Mouse (Mus musculus): Measurements from ENCODE around the gene Scpep1. TPM values are rescaled to one million over a fixed set of nuclear protein-coding genes. Genes with fewer than 3 reads are reported as not detected.
A peak's percentile ranks its signal among the peaks of the same experiment; 100 is the strongest.

The Scpep1 gene
- total and polyA plus RNA-seq, 2 experiments from 2014 or later = 26.0 to 33.3 TPM

DNA sequence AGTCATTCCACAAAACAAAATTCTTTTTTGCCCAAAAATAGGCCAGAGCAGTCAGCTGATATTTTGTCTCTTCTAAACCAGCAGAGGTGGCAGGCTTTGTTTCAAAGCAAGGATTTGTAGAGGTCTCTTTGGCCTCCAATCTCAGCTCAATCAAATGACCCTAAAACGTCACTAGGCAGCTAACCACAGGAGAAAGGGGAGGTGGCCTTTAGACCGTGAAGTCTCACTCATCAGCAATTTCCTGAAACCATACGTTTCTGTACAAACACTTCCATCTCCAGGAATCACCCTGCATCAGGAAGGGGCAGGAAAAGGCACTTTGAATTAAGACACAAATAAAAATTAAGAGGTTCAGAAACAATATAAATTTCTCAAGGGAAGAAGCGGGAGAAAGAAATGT, 462 bp downstream of the Scpep1 start:
- peak; percentile 46; the same call in 1 of the 2 replicates for ATAC-seq
- TF ChIP-seq CTCF (IDR thresholded peaks at IDR 0.05; ENCODE audit: low read depth) = no peak
- H3K9me3 ChIP-seq (ENCODE audit: low read length) = no peaks in the 10 kb centered on the region
- H3K4me2 ChIP-seq (ENCODE audit: low read depth, low read length) = peak overlapping the region; percentile 68
- DNase-seq (ENCODE audit: low spot score) = peak; percentile 58
- no peaks in the 10 kb centered on the region for H3K27me3 ChIP-seq (ENCODE audit: insufficient read depth, low read length)
- H3K27ac ChIP-seq = peak overlapping the region; percentile 64
- peaks cover 7% of the 10 kb centered on the region; the same call in 1 of the 2 replicates for H3K4me1 ChIP-seq (ENCODE audit: insufficient read depth, low read length)
- peaks cover 5% of the 10 kb centered on the region for H3K36me3 ChIP-seq (ENCODE audit: insufficient read depth, low read length)
- WGBS = 0% methylated on average over 4 of the region's 4 CpGs
- peak overlapping the region; percentile 50 for H3K4me3 ChIP-seq (ENCODE audit: low read length)
- H3K9ac ChIP-seq (replicated peaks; ENCODE audit: low read length) = peak overlapping the region; percentile 59

DNA sequence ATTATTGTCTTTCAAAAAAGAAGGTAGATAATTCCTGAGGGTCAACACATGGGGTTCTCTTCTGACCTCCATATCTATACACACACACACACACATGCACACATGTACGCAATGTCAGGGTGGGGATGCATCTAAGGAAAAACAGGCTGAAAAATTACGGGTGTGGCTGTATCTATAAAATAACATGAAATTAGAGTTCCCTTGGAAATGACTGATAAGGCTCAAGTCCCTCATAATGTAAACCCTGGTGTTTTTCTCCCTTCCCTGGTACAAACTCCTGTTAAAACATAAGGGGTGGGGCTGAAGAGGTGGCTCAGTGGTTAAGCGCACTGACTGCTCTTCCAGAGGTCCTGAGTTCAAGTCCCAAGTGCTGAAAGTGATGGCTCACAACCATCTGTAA, 1.7 kb downstream of the Scpep1 start:
- no peak for TF ChIP-seq CTCF (IDR thresholded peaks at IDR 0.05; ENCODE audit: low read depth)
- 0 out of 2 replicates have a peak overlapping the region, but pooled peaks have one; percentile 5 for H3K4me2 ChIP-seq (ENCODE audit: low read depth, low read length)
- no peak for ATAC-seq
- no peak overlapping the region for H3K9ac ChIP-seq (replicated peaks; ENCODE audit: low read length)
- 93% methylated on average over 3 of the region's 3 CpGs for WGBS
- peaks cover 5% of the 10 kb centered on the region for H3K36me3 ChIP-seq (ENCODE audit: insufficient read depth, low read length)
- H3K4me3 ChIP-seq (ENCODE audit: low read length) = no peak overlapping the region
- no peak for DNase-seq (ENCODE audit: low spot score)
- peaks cover 7% of the 10 kb centered on the region; the same call in 1 of the 2 replicates for H3K4me1 ChIP-seq (ENCODE audit: insufficient read depth, low read length)
- no peaks in the 10 kb centered on the region for H3K9me3 ChIP-seq (ENCODE audit: low read length)
- no peak overlapping the region for H3K27ac ChIP-seq
- no peaks in the 10 kb centered on the region for H3K27me3 ChIP-seq (ENCODE audit: insufficient read depth, low read length)

DNA sequence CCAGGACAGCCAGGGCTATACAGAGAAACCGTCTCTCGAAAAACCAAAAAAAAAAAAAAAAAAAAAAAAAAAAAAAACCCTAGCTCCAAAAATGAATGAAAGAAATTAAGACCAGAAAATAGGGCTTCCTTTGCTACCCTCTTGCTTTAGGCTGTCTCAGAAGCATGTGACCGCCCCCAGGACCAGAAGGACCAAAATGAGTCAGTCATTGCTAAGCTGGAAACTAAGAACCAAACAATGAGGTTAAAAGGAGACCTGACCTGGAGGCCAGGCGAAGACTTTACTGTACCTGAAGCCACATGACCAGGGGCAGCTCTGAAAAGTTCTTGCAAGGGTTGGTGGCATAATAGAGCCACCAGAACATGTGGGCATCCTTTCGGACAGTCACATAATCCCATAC, 3.1 kb downstream of the Scpep1 start:
- no peak overlapping the region for H3K4me2 ChIP-seq (ENCODE audit: low read depth, low read length)
- H3K9me3 ChIP-seq (ENCODE audit: low read length) = no peaks in the 10 kb centered on the region
- no peak for DNase-seq (ENCODE audit: low spot score)
- no peak for ATAC-seq
- no peak overlapping the region for H3K9ac ChIP-seq (replicated peaks; ENCODE audit: low read length)
- peaks cover 5% of the 10 kb centered on the region for H3K36me3 ChIP-seq (ENCODE audit: insufficient read depth, low read length)
- H3K27me3 ChIP-seq (ENCODE audit: insufficient read depth, low read length) = no peaks in the 10 kb centered on the region
- H3K4me1 ChIP-seq (ENCODE audit: insufficient read depth, low read length) = peaks cover 7% of the 10 kb centered on the region; the same call in 1 of the 2 replicates
- no peak for TF ChIP-seq CTCF (IDR thresholded peaks at IDR 0.05; ENCODE audit: low read depth)
- no peak overlapping the region for H3K27ac ChIP-seq
- H3K4me3 ChIP-seq (ENCODE audit: low read length) = no peak overlapping the region
- 94% methylated on average over 5 of the region's 5 CpGs for WGBS

DNA sequence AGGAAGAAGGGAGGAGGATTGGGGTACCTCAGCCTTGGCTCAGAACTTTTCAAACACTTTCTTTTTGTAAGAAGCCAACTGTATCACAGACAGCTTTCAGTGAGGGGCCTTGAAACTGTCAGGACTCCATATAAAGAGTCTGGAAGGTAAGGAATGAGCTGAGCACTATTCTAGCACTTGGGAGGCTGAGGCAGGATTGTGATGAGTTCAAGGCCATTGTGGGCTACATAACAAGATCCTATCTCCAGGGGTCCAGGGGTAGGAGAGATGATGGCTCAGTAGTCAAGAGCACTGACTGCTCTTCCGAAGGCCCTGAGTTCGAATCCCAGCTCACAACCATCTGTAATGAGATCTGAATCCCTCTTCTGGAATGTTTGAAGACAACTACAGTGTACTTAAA, 3.7 kb downstream of the Scpep1 start:
- Histone ChIP-seq H3K36me3 (ENCODE audit: insufficient read depth, low read length) (peaks cover 5% of the 10 kb centered on the region), H3K4me3 (ENCODE audit: low read length) (no peak overlapping the region), H3K9me3 (ENCODE audit: low read length) (no peaks in the 10 kb centered on the region), H3K4me1 (ENCODE audit: insufficient read depth, low read length) (peaks cover 7% of the 10 kb centered on the region; the same call in 1 of the 2 replicates), H3K4me2 (ENCODE audit: low read depth, low read length) (no peak overlapping the region), H3K27me3 (ENCODE audit: insufficient read depth, low read length) (no peaks in the 10 kb centered on the region), H3K9ac (replicated peaks; ENCODE audit: low read length) (no peak overlapping the region), H3K27ac (no peak overlapping the region)
- DNase-seq (ENCODE audit: low spot score) (no peak), ATAC-seq (no peak)
- WGBS = 98% methylated on average over 2 of the region's 2 CpGs
- no peak for TF ChIP-seq CTCF (IDR thresholded peaks at IDR 0.05; ENCODE audit: low read depth)

DNA sequence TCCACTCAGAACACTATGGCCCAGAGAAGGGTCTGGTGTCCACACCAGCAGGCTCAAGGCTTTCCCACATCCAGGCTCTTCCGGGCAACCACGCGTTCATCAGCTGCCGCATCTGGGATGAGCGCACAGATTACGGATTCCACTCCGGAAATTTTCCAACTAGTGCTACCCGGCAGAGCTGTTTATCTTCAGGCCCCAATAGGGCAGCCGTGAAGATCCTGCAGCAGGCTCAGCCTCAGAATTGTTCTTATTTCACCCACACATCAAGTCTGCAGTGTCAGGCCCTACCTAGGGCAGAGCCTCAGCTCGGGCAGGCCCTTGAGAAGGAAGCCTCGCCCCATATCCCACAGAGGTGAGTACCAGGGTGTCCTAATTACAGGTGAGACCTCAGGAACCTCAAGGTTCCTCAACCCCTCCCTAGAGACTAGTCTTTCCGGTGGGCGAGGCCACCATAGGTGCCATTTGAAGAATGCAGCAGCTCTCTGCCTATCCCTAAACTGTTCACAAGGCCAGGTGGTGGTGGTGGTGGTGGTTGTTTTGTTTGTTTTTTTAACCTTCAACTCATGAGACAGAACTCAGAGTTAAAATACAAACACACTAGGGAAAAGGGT, 4.5 kb downstream of the Scpep1 start:
- DNase-seq (ENCODE audit: low spot score) = no peak
- H3K9ac ChIP-seq (replicated peaks; ENCODE audit: low read length) = no peak overlapping the region
- H3K4me1 ChIP-seq (ENCODE audit: insufficient read depth, low read length) = peaks cover 7% of the 10 kb centered on the region; the same call in 1 of the 2 replicates
- H3K9me3 ChIP-seq (ENCODE audit: low read length) = no peaks in the 10 kb centered on the region
- no peak overlapping the region for H3K4me3 ChIP-seq (ENCODE audit: low read length)
- peaks cover 9% of the 10 kb centered on the region for H3K36me3 ChIP-seq (ENCODE audit: insufficient read depth, low read length)
- no peak for ATAC-seq
- H3K4me2 ChIP-seq (ENCODE audit: low read depth, low read length) = no peak overlapping the region
- no peak for TF ChIP-seq CTCF (IDR thresholded peaks at IDR 0.05; ENCODE audit: low read depth)
- 89% methylated on average over 13 of the region's 13 CpGs for WGBS
- no peak overlapping the region for H3K27ac ChIP-seq
- H3K27me3 ChIP-seq (ENCODE audit: insufficient read depth, low read length) = no peaks in the 10 kb centered on the region

DNA sequence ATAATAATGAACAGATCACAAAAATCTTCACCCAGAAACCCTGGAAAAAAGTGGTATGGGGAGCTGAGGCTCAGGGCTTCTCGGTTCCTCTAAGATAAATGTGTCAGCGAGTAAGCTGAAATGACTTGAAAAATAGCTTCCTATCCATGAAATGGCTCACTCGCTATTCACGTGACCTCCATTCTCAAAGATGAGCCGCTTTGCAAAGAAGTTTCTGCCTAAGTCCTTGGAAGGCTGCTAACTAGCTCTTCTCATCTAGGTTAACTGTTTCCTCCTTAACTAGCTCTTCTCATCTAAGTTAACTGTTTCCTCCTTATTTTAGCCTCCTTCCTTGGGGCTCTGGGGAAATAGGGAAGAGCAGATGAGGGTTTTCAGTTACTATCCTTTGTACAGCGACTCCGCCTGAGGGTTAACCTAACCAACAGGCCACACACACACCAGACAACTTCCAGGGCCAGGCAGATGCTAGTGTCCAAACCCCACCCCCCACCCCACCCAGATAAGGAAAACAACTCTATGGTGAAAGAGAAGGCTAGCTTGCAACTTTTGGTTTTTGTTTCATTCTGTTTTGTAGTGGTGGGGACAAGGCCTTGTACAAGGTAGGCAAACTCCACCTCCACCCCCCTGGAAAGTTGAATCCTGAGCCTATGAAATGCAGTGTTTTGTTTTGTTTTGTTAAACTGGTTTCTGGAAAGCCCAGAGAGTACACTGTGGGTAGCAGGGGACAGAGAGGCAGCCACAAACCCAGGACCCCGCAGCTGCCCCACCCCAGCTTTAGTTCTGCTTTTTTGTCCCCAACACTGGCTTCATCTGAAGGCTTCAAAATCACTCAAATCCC, 5.2 kb downstream of the Scpep1 start:
- WGBS = 89% methylated on average over 8 of the region's 8 CpGs
- peaks cover 11% of the 10 kb centered on the region for H3K36me3 ChIP-seq (ENCODE audit: insufficient read depth, low read length)
- H3K27ac ChIP-seq = no peak overlapping the region
- no peak for TF ChIP-seq CTCF (IDR thresholded peaks at IDR 0.05; ENCODE audit: low read depth)
- H3K9ac ChIP-seq (replicated peaks; ENCODE audit: low read length) = no peak overlapping the region
- no peak for DNase-seq (ENCODE audit: low spot score)
- no peaks in the 10 kb centered on the region for H3K9me3 ChIP-seq (ENCODE audit: low read length)
- no peak overlapping the region for H3K4me2 ChIP-seq (ENCODE audit: low read depth, low read length)
- no peak for ATAC-seq
- no peaks in the 10 kb centered on the region for H3K27me3 ChIP-seq (ENCODE audit: insufficient read depth, low read length)
- no peak overlapping the region for H3K4me3 ChIP-seq (ENCODE audit: low read length)
- H3K4me1 ChIP-seq (ENCODE audit: insufficient read depth, low read length) = peaks cover 7% of the 10 kb centered on the region; the same call in 1 of the 2 replicates

Measured in hindbrain, postnatal 0 days (tissue).